ENCODE assay signal across 10 mouse cellular contexts in the genomic region with DNA sequence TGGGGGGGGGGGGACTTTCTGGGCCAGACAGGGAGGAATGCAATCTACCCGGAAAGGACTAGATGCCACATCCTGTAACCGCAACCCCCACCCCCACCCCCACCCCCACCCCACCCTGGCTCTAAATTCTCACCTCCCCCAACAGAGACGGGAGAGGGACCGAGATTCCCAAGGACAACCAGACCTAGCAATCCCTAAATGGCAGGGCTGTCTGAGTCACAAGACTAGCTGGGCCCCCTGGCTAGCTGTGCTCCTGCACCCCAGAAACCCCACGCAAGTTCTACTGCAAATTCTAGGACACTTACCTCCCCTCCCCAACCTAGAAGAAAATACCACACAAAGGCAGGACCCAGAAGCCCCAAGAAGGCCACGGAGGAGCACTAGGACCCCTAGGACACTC. TPM values are rescaled to one million over a fixed set of nuclear protein-coding genes. Genes with fewer than 3 reads are reported as not detected.
DNase-seq lines count a peak whose midpoint lies in the region; ATAC-seq and TF ChIP-seq lines count a peak whose summit lies in the region.
"Had no signal": no experiment of that assay in that cellular context is flagged by ENCODE, and none has a peak within 500 bp of the region (broad histone marks: within the 10 kb centered on the region; RNA-seq: fewer than 3 reads in every experiment).

No protein-coding gene starts in this region.

- peak overlapping the region; percentile 95 for H3K27ac ChIP-seq in heart, embryonic 15.5 days
- H3K27ac ChIP-seq in midbrain, embryonic 10.5 days (replicated peaks): peak overlapping the region; percentile 72
- no peak overlapping the region for H3K27ac ChIP-seq in midbrain, embryonic 11.5 days (ENCODE audit: low read depth, low read length)
- peak overlapping the region; percentile 99 for H3K27ac ChIP-seq in heart, embryonic 16.5 days (ENCODE audit: low read length)
- peak overlapping the region; percentile 23; the same call in 1 of the 2 replicates for H3K27ac ChIP-seq in small intestine, adult 2 months (ENCODE audit: insufficient read depth, low read depth, low read length)

- no peak; the same call in 1 of the 2 replicates for ATAC-seq in heart, embryonic 15.5 days (replicated peaks; ENCODE audit: insufficient number of reproducible peaks, insufficient read depth, low FRiP score, low read depth)
- ATAC-seq in midbrain, embryonic 11.5 days (ENCODE audit: low FRiP score): no peak
- ATAC-seq in heart, embryonic 16.5 days (replicated peaks; ENCODE audit: extremely low read depth, insufficient read depth, low FRiP score): no peak; the same call in 1 of the 2 replicates

- H3K4me2 ChIP-seq in heart, embryonic 15.5 days: peak overlapping the region; percentile 45
- no peak overlapping the region for H3K4me2 ChIP-seq in midbrain, embryonic 11.5 days
- peak overlapping the region; percentile 48 for H3K4me2 ChIP-seq in heart, embryonic 16.5 days (ENCODE audit: low read depth, low read length)

- no peaks in the 10 kb centered on the region for H3K27me3 ChIP-seq in heart, embryonic 15.5 days
- peaks cover 89% of the 10 kb centered on the region for H3K27me3 ChIP-seq in midbrain, embryonic 10.5 days (ENCODE audit: low read depth, poor library complexity, severe bottlenecking)
- H3K27me3 ChIP-seq in midbrain, embryonic 11.5 days (ENCODE audit: control insufficient read depth, insufficient read depth, low read length): peaks cover 17% of the 10 kb centered on the region
- no peaks in the 10 kb centered on the region for H3K27me3 ChIP-seq in heart, embryonic 16.5 days (ENCODE audit: control insufficient read depth, insufficient read depth, low read length)
- H3K27me3 ChIP-seq in small intestine, adult 2 months (ENCODE audit: control insufficient read depth, insufficient read depth, low read length): no peaks in the 10 kb centered on the region

- H3K9ac ChIP-seq in heart, embryonic 15.5 days: peak overlapping the region; percentile 44; the same call in 1 of the 2 replicates
- no peak overlapping the region for H3K9ac ChIP-seq in midbrain, embryonic 11.5 days (ENCODE audit: low read length)
- peak overlapping the region; percentile 73 for H3K9ac ChIP-seq in heart, embryonic 16.5 days (ENCODE audit: low read length)

- WGBS in heart, embryonic 15.5 days: 8% methylated on average over 6 of the region's 6 CpGs
- 13% methylated on average over 6 of the region's 6 CpGs for WGBS in midbrain, embryonic 10.5 days
- WGBS in midbrain, embryonic 11.5 days: 22% methylated on average over 6 of the region's 6 CpGs
- WGBS in heart, embryonic 16.5 days: 9% methylated on average over 6 of the region's 6 CpGs
- 78% methylated on average over 6 of the region's 6 CpGs for WGBS in small intestine, adult 2 months

- no peaks in the 10 kb centered on the region for H3K9me3 ChIP-seq in heart, embryonic 15.5 days (replicated peaks)
- H3K9me3 ChIP-seq in midbrain, embryonic 10.5 days (replicated peaks): no peaks in the 10 kb centered on the region
- no peaks in the 10 kb centered on the region for H3K9me3 ChIP-seq in midbrain, embryonic 11.5 days (ENCODE audit: control insufficient read depth, low read length)
- no peaks in the 10 kb centered on the region for H3K9me3 ChIP-seq in heart, embryonic 16.5 days (replicated peaks; ENCODE audit: control insufficient read depth, low read length)

- no peaks in the 10 kb centered on the region for H3K36me3 ChIP-seq in heart, embryonic 15.5 days
- no peaks in the 10 kb centered on the region for H3K36me3 ChIP-seq in midbrain, embryonic 10.5 days
- H3K36me3 ChIP-seq in midbrain, embryonic 11.5 days (ENCODE audit: control insufficient read depth, insufficient read depth, low read length): no peaks in the 10 kb centered on the region
- H3K36me3 ChIP-seq in heart, embryonic 16.5 days (ENCODE audit: control insufficient read depth, insufficient read depth): no peaks in the 10 kb centered on the region
- H3K36me3 ChIP-seq in small intestine, adult 2 months (ENCODE audit: control insufficient read depth, insufficient read depth, low read length): no peaks in the 10 kb centered on the region

- H3K4me3 ChIP-seq in heart, embryonic 15.5 days: no peak overlapping the region
- H3K4me3 ChIP-seq in midbrain, embryonic 10.5 days: no peak overlapping the region
- no peak overlapping the region for H3K4me3 ChIP-seq in midbrain, embryonic 11.5 days (ENCODE audit: low read depth, low read length)
- H3K4me3 ChIP-seq in heart, embryonic 16.5 days (ENCODE audit: low read length): peak overlapping the region; percentile 3; the same call in 1 of the 2 replicates
- H3K4me3 ChIP-seq in small intestine, adult 2 months (ENCODE audit: low read depth, low read length): no peak overlapping the region

- DNase-seq in heart, postnatal 4 days: no peak
- no peak for DNase-seq in midbrain, embryonic 10.5 days (ENCODE audit: low spot score)
- DNase-seq in midbrain, embryonic 11.5 days (ENCODE audit: low spot score, missing footprints): no peak
- no peak for DNase-seq in embryo, embryonic 9.5 days (ENCODE audit: extremely low spot score)
- no peak for DNase-seq in yolk sac, embryonic 10.5 days (ENCODE audit: low spot score)
- DNase-seq: adrenal gland, adult 2 months had no signal

- TF ChIP-seq POLR2A in small intestine, adult 2 months (IDR thresholded peaks at IDR 0.05; ENCODE audit: low read depth, low read length): no peak

- TF ChIP-seq CTCF in small intestine, adult 2 months (IDR thresholded peaks at IDR 0.05; ENCODE audit: extremely low read depth, insufficient read length, insufficient replicate concordance, low read depth, low read length): no peak

- peaks cover 95% of the 10 kb centered on the region for H3K4me1 ChIP-seq in heart, embryonic 15.5 days (replicated peaks)
- peaks cover 70% of the 10 kb centered on the region for H3K4me1 ChIP-seq in midbrain, embryonic 10.5 days
- peaks cover 35% of the 10 kb centered on the region for H3K4me1 ChIP-seq in midbrain, embryonic 11.5 days (ENCODE audit: control insufficient read depth, insufficient read depth, low read length)
- peaks cover 89% of the 10 kb centered on the region for H3K4me1 ChIP-seq in heart, embryonic 16.5 days (ENCODE audit: control insufficient read depth, insufficient read depth, low read length)
- peaks cover 27% of the 10 kb centered on the region for H3K4me1 ChIP-seq in small intestine, adult 2 months (ENCODE audit: control insufficient read depth, insufficient read depth, insufficient read length, low read length)

RNA-seq across cellular contexts. Expression of gene Unc5b, which starts 16.3 kb away (rescaled TPM):
- 11.7 TPM in 2 replicates for polyA plus RNA-seq in heart, embryonic 15.5 days (2015; fragmentation: Nextera tagmentation; extraction: Ambion mirVana)
- 10 to 100 TPM; 42.1 to 43.3 TPM for total RNA-seq in heart, postnatal 4 days (2021)
- polyA plus RNA-seq in midbrain, embryonic 10.5 days (2016; fragmentation: Nextera tagmentation; extraction: Ambion mirVana): 2.7 and 3.2 TPM in 2 replicates
- 2.8 and 3.5 TPM in 2 replicates for polyA plus RNA-seq in midbrain, embryonic 11.5 days (2014; fragmentation: Nextera tagmentation; extraction: Ambion mirVana)
- 10.0 and 12.5 TPM in 2 replicates for polyA plus RNA-seq in heart, embryonic 16.5 days (2015; fragmentation: Nextera tagmentation; extraction: Ambion mirVana)
- polyA plus RNA-seq in small intestine, adult 2 months (2012; rRNA removed): 24.6 and 71.6 TPM in 2 replicates
- total RNA-seq: MEL had no signal
